Mouse (Mus musculus): ENCODE results near the gene Olfr585. TPM values are rescaled to one million over a fixed set of nuclear protein-coding genes. Genes with fewer than 3 reads are reported as not detected.

Gene Olfr585
- total RNA-seq (2014; rRNA removed) (not detected in 2 replicates), polyA plus RNA-seq (2015; fragmentation: Nextera tagmentation; extraction: Ambion mirVana) (not detected in 2 replicates)

DNA sequence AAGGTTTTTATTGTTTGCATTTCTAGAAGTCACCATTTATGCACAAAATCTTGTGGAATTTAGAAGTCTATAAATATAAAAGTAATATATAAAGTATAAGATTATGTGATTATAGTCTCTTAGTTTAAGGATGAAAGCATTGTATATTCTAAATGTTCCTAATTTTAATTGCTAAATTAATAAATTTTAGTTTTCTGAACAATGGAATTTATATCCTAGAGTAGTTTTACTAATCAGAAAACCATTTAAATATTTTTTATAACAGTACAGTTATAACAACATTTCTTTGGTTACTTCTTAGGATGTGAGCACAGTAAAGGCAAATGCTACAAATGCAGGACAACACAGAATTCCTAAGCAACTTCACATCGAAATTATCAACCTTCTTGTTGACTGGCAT is at the start of gene Olfr585:
TSS of gene Olfr585 (plus strand) at position 301 of the 400 bp plus-strand sequence.
- H3K27ac ChIP-seq (ENCODE audit: low read depth, low read length), result no peak within 1 kb of the TSS
- H3K4me1 ChIP-seq (ENCODE audit: insufficient read depth), result no peaks in the 10 kb centered on the region
- no peaks in the 10 kb centered on the region for H3K27me3 ChIP-seq (ENCODE audit: insufficient read depth, low read length)
- no peak within 1 kb of the TSS for H3K9ac ChIP-seq
- H3K36me3 ChIP-seq (ENCODE audit: insufficient read depth), result no peaks in the 10 kb centered on the region
- no peak within 1 kb of the TSS for H3K4me3 ChIP-seq (ENCODE audit: low read depth, low read length)
- no peak within 1 kb of the TSS for H3K4me2 ChIP-seq (ENCODE audit: low read depth)
- DNase-seq (no peak), ATAC-seq (no peak)
- H3K9me3 ChIP-seq (ENCODE audit: low read length), result no peaks in the 10 kb centered on the region
- WGBS, result 91% methylated on average over 1 of the region's 1 CpGs
- no peak for TF ChIP-seq CTCF (IDR thresholded peaks at IDR 0.05; ENCODE audit: low read depth)

DNA sequence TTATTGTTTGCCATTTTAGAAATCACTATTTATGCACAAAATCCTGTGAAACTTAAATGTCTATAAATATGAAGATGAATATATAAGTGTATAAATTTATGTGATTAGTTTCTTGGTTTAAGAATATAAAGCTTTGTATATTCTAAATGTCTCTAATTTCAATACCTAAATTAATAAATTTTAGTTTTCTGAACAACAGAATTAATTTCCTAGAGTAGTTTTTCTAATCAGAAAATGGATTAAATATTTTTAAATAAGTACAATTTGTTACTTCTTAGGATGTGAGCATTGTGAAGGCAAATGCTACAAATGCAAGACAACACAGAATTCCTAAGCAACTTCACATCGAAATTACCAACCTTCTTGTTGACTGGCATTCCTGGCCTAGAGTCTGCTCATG is 46.5 kb upstream of the Olfr585 start, which contains the start of gene Olfr583:
TSS of gene Olfr583 (plus strand) at position 301 of the 400 bp plus-strand sequence.
- TF ChIP-seq CTCF (IDR thresholded peaks at IDR 0.05; ENCODE audit: low read depth), result no peak
- H3K4me3 ChIP-seq (ENCODE audit: low read depth, low read length), result no peak within 1 kb of the TSS
- no peaks in the 10 kb centered on the region for H3K36me3 ChIP-seq (ENCODE audit: insufficient read depth)
- H3K27ac ChIP-seq (ENCODE audit: low read depth, low read length), result no peak within 1 kb of the TSS
- no peaks in the 10 kb centered on the region for H3K27me3 ChIP-seq (ENCODE audit: insufficient read depth, low read length)
- 96% methylated on average over 1 of the region's 1 CpGs for WGBS
- H3K9ac ChIP-seq, result no peak within 1 kb of the TSS
- H3K9me3 ChIP-seq (ENCODE audit: low read length), result no peaks in the 10 kb centered on the region
- H3K4me1 ChIP-seq (ENCODE audit: insufficient read depth), result no peaks in the 10 kb centered on the region
- ATAC-seq (no peak), DNase-seq (no peak)
- no peak within 1 kb of the TSS for H3K4me2 ChIP-seq (ENCODE audit: low read depth)

DNA sequence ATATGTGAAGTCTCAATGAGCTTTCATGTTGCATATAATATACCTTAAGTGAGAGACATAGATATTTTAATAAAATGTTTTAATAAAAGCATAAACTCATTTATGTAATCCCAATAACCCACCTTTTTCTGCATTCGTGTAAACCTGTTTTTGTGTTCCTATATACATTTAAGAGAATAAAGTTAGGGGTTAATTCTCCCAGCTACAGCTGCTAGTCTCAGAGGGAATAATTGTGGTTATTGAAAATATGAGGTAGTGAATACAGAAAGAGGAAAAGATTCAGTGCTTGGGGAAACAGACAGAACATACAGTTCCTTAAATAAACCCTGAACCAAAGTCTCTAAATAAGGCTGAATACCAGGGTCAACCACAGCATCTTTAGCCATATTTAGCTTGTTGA is 15.9 kb upstream of the Olfr585 start, which contains the start of gene Olfr584:
TSS of gene Olfr584 (plus strand) at position 301 of the 400 bp plus-strand sequence.
- Histone ChIP-seq H3K4me3 (ENCODE audit: low read depth, low read length) (no peak within 1 kb of the TSS), H3K36me3 (ENCODE audit: insufficient read depth) (no peaks in the 10 kb centered on the region), H3K9ac (no peak within 1 kb of the TSS), H3K27ac (ENCODE audit: low read depth, low read length) (no peak within 1 kb of the TSS), H3K4me2 (ENCODE audit: low read depth) (no peak within 1 kb of the TSS), H3K27me3 (ENCODE audit: insufficient read depth, low read length) (no peaks in the 10 kb centered on the region), H3K4me1 (ENCODE audit: insufficient read depth) (no peaks in the 10 kb centered on the region), H3K9me3 (ENCODE audit: low read length) (no peaks in the 10 kb centered on the region)
- WGBS, result 83% methylated on average over 1 of the region's 1 CpGs
- no peak for TF ChIP-seq CTCF (IDR thresholded peaks at IDR 0.05; ENCODE audit: low read depth)
- no peak for ATAC-seq
- no peak for DNase-seq

DNA sequence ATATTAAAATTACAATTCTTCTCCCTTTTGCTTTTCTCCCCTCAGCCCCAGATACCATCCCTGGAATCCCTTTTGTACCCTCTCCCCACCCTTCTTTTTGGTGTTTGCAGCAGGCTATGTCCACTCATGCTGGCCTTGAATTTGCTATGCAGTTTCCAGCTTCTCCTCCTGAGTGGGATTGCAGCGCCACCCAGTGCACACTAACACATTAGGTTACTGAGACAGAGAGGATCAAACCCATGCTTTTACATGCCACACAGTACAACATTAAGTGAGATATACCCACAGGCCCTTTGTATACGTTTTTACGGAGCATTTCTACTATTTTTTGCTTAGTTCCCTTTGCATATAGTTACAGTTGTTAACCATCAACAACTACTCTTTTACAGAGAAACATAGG is 21.9 kb downstream of the Olfr585 start:
- ATAC-seq (no peak), DNase-seq (no peak)
- Histone ChIP-seq H3K4me1 (ENCODE audit: insufficient read depth) (no peaks in the 10 kb centered on the region), H3K4me2 (ENCODE audit: low read depth) (no peak overlapping the region), H3K36me3 (ENCODE audit: insufficient read depth) (no peaks in the 10 kb centered on the region), H3K4me3 (ENCODE audit: low read depth, low read length) (no peak overlapping the region), H3K9me3 (ENCODE audit: low read length) (no peaks in the 10 kb centered on the region), H3K27me3 (ENCODE audit: insufficient read depth, low read length) (no peaks in the 10 kb centered on the region), H3K27ac (ENCODE audit: low read depth, low read length) (no peak overlapping the region), H3K9ac (no peak overlapping the region)
- peak; percentile 46 for TF ChIP-seq CTCF (IDR thresholded peaks at IDR 0.05; ENCODE audit: low read depth)
- WGBS, result 51% methylated on average over 3 of the region's 3 CpGs

DNA sequence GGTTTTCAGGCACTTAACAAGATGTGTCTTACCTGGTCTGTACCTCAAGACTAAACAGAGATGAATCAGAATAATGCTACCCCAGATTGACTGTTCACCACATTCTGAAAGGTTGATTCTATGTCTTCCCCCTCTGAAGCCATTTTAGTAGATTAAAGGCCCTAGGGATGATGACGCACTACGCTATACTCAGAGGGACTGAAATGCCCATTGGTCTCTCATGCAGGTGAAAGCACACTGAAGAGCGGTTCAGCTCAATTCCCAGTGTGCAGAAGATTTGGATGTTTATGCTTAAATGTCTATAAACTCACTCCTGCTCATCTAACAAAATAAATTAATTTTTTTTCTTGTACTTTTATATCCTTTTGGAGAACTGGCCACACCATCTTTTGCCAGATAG is 28.0 kb downstream of the Olfr585 start, which contains the start of gene Olfr586:
TSS of gene Olfr586 (minus strand) at position 101 of the 400 bp plus-strand sequence.
- Histone ChIP-seq H3K9ac (no peak within 1 kb of the TSS), H3K4me2 (ENCODE audit: low read depth) (no peak within 1 kb of the TSS), H3K4me3 (ENCODE audit: low read depth, low read length) (no peak within 1 kb of the TSS), H3K27me3 (ENCODE audit: insufficient read depth, low read length) (no peaks in the 10 kb centered on the region), H3K36me3 (ENCODE audit: insufficient read depth) (no peaks in the 10 kb centered on the region), H3K9me3 (ENCODE audit: low read length) (no peaks in the 10 kb centered on the region), H3K27ac (ENCODE audit: low read depth, low read length) (no peak within 1 kb of the TSS), H3K4me1 (ENCODE audit: insufficient read depth) (no peaks in the 10 kb centered on the region)
- ATAC-seq, result no peak
- no peak for TF ChIP-seq CTCF (IDR thresholded peaks at IDR 0.05; ENCODE audit: low read depth)
- DNase-seq, result no peak
- WGBS, result 96% methylated on average over 3 of the region's 3 CpGs

DNA sequence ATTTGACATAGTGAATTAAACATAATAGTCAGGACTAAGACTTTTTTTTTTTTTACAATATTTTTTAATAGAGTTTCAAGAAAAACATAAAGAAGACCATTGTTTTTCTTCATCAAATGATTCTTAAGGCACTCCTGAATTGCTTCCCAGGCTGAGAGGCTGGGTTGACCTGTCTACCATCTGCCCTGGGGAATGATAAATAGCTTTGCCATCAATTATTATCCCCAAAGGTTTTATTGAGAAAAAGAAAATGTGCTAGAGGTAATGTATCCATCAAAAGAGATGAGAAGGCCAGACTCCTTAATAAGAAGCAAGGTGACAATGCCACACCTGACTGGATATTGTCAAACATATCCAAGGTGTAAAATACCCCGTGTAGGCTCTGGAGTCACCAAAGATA is 43.1 kb downstream of the Olfr585 start, which contains the start of gene Olfr588-ps1:
TSS of gene Olfr588-ps1 (plus strand) at position 301 of the 400 bp plus-strand sequence.
- Histone ChIP-seq H3K27me3 (ENCODE audit: insufficient read depth, low read length) (no peaks in the 10 kb centered on the region), H3K4me2 (ENCODE audit: low read depth) (no peak within 1 kb of the TSS), H3K36me3 (ENCODE audit: insufficient read depth) (no peaks in the 10 kb centered on the region), H3K9ac (no peak within 1 kb of the TSS), H3K9me3 (ENCODE audit: low read length) (no peaks in the 10 kb centered on the region), H3K27ac (ENCODE audit: low read depth, low read length) (no peak within 1 kb of the TSS), H3K4me3 (ENCODE audit: low read depth, low read length) (no peak within 1 kb of the TSS), H3K4me1 (ENCODE audit: insufficient read depth) (no peaks in the 10 kb centered on the region)
- no peak for ATAC-seq
- no peak for DNase-seq
- WGBS, result 78% methylated on average over 1 of the region's 1 CpGs
- no peak for TF ChIP-seq CTCF (IDR thresholded peaks at IDR 0.05; ENCODE audit: low read depth)

Other genes with a start within 250 kb of the Olfr585 start
- not detected in 2 replicates for gene Olfr566, start 239.0 kb upstream of the Olfr585 start, total RNA-seq (2014; rRNA removed)
- gene Olfr566, start 239.0 kb upstream of the Olfr585 start, polyA plus RNA-seq (2015; fragmentation: Nextera tagmentation; extraction: Ambion mirVana), result not detected in 2 replicates
- not detected in 2 replicates for gene Olfr568, start 220.6 kb upstream of the Olfr585 start, total RNA-seq (2014; rRNA removed)
- gene Olfr568, start 220.6 kb upstream of the Olfr585 start, polyA plus RNA-seq (2015; fragmentation: Nextera tagmentation; extraction: Ambion mirVana), result not detected in 2 replicates
- gene Olfr569, start 206.8 kb upstream of the Olfr585 start, total RNA-seq (2014; rRNA removed), result not detected in 2 replicates
- gene Olfr569, start 206.8 kb upstream of the Olfr585 start, polyA plus RNA-seq (2015; fragmentation: Nextera tagmentation; extraction: Ambion mirVana), result not detected in 2 replicates
- not detected in 2 replicates for gene Olfr570, start 203.1 kb upstream of the Olfr585 start, total RNA-seq (2014; rRNA removed)
- gene Olfr570, start 203.1 kb upstream of the Olfr585 start, polyA plus RNA-seq (2015; fragmentation: Nextera tagmentation; extraction: Ambion mirVana), result 0.23 TPM in 1 of 2 replicates, not detected in the other
- not detected in 2 replicates for gene Olfr571, start 180.2 kb upstream of the Olfr585 start, total RNA-seq (2014; rRNA removed)
- gene Olfr571, start 180.2 kb upstream of the Olfr585 start, polyA plus RNA-seq (2015; fragmentation: Nextera tagmentation; extraction: Ambion mirVana), result not detected in 2 replicates
- gene Olfr572, start 173.3 kb upstream of the Olfr585 start, total RNA-seq (2014; rRNA removed), result not detected in 2 replicates
- not detected in 2 replicates for gene Olfr572, start 173.3 kb upstream of the Olfr585 start, polyA plus RNA-seq (2015; fragmentation: Nextera tagmentation; extraction: Ambion mirVana)
- gene Olfr573-ps1, start 155.1 kb upstream of the Olfr585 start, total RNA-seq (2014; rRNA removed), result not detected in 2 replicates
- not detected in 2 replicates for gene Olfr573-ps1, start 155.1 kb upstream of the Olfr585 start, polyA plus RNA-seq (2015; fragmentation: Nextera tagmentation; extraction: Ambion mirVana)
- gene Olfr574, start 149.3 kb upstream of the Olfr585 start, total RNA-seq (2014; rRNA removed), result not detected in 2 replicates
- not detected in 2 replicates for gene Olfr574, start 149.3 kb upstream of the Olfr585 start, polyA plus RNA-seq (2015; fragmentation: Nextera tagmentation; extraction: Ambion mirVana)
- not detected in 2 replicates for gene Olfr575, start 138.9 kb upstream of the Olfr585 start, total RNA-seq (2014; rRNA removed)
- not detected in 2 replicates for gene Olfr575, start 138.9 kb upstream of the Olfr585 start, polyA plus RNA-seq (2015; fragmentation: Nextera tagmentation; extraction: Ambion mirVana)
- gene Olfr576, start 135.1 kb upstream of the Olfr585 start, total RNA-seq (2014; rRNA removed), result not detected in 2 replicates
- not detected in 2 replicates for gene Olfr576, start 135.1 kb upstream of the Olfr585 start, polyA plus RNA-seq (2015; fragmentation: Nextera tagmentation; extraction: Ambion mirVana)
- not detected in 2 replicates for gene Olfr577, start 121.8 kb upstream of the Olfr585 start, total RNA-seq (2014; rRNA removed)
- not detected in 2 replicates for gene Olfr577, start 121.8 kb upstream of the Olfr585 start, polyA plus RNA-seq (2015; fragmentation: Nextera tagmentation; extraction: Ambion mirVana)
- not detected in 2 replicates for gene Olfr578, start 108.4 kb upstream of the Olfr585 start, total RNA-seq (2014; rRNA removed)
- not detected in 2 replicates for gene Olfr578, start 108.4 kb upstream of the Olfr585 start, polyA plus RNA-seq (2015; fragmentation: Nextera tagmentation; extraction: Ambion mirVana)
- not detected in 2 replicates for gene Olfr582, start 59.7 kb upstream of the Olfr585 start, total RNA-seq (2014; rRNA removed)
- not detected in 2 replicates for gene Olfr582, start 59.7 kb upstream of the Olfr585 start, polyA plus RNA-seq (2015; fragmentation: Nextera tagmentation; extraction: Ambion mirVana)
- not detected in 2 replicates for gene Olfr583, start 46.4 kb upstream of the Olfr585 start, total RNA-seq (2014; rRNA removed)
- not detected in 2 replicates for gene Olfr583, start 46.4 kb upstream of the Olfr585 start, polyA plus RNA-seq (2015; fragmentation: Nextera tagmentation; extraction: Ambion mirVana)
- not detected in 2 replicates for gene Olfr584, start 15.8 kb upstream of the Olfr585 start, total RNA-seq (2014; rRNA removed)
- not detected in 2 replicates for gene Olfr584, start 15.8 kb upstream of the Olfr585 start, polyA plus RNA-seq (2015; fragmentation: Nextera tagmentation; extraction: Ambion mirVana)
- not detected in 2 replicates for gene Olfr586, start 27.9 kb downstream of the Olfr585 start, total RNA-seq (2014; rRNA removed)
- gene Olfr586, start 27.9 kb downstream of the Olfr585 start, polyA plus RNA-seq (2015; fragmentation: Nextera tagmentation; extraction: Ambion mirVana), result not detected in 2 replicates
- gene Olfr588-ps1, start 43.2 kb downstream of the Olfr585 start, total RNA-seq (2014; rRNA removed), result not detected in 2 replicates
- gene Olfr588-ps1, start 43.2 kb downstream of the Olfr585 start, polyA plus RNA-seq (2015; fragmentation: Nextera tagmentation; extraction: Ambion mirVana), result not detected in 2 replicates
- not detected in 2 replicates for gene Olfr589, start 58.6 kb downstream of the Olfr585 start, total RNA-seq (2014; rRNA removed)
- not detected in 2 replicates for gene Olfr589, start 58.6 kb downstream of the Olfr585 start, polyA plus RNA-seq (2015; fragmentation: Nextera tagmentation; extraction: Ambion mirVana)
- gene Olfr591, start 80.6 kb downstream of the Olfr585 start, total RNA-seq (2014; rRNA removed), result not detected in 2 replicates
- not detected in 2 replicates for gene Olfr591, start 80.6 kb downstream of the Olfr585 start, polyA plus RNA-seq (2015; fragmentation: Nextera tagmentation; extraction: Ambion mirVana)
- gene Olfr592, start 87.1 kb downstream of the Olfr585 start, total RNA-seq (2014; rRNA removed), result not detected in 2 replicates
- gene Olfr592, start 87.1 kb downstream of the Olfr585 start, polyA plus RNA-seq (2015; fragmentation: Nextera tagmentation; extraction: Ambion mirVana), result not detected in 2 replicates
- not detected in 2 replicates for gene Olfr593, start 114.1 kb downstream of the Olfr585 start, total RNA-seq (2014; rRNA removed)
- not detected in 2 replicates for gene Olfr593, start 114.1 kb downstream of the Olfr585 start, polyA plus RNA-seq (2015; fragmentation: Nextera tagmentation; extraction: Ambion mirVana)
- not detected in 2 replicates for gene Olfr594, start 119.3 kb downstream of the Olfr585 start, total RNA-seq (2014; rRNA removed)
- not detected in 2 replicates for gene Olfr594, start 119.3 kb downstream of the Olfr585 start, polyA plus RNA-seq (2015; fragmentation: Nextera tagmentation; extraction: Ambion mirVana)
- not detected in 2 replicates for gene Usp17ld, start 154.8 kb downstream of the Olfr585 start, total RNA-seq (2014; rRNA removed)
- gene Usp17ld, start 154.8 kb downstream of the Olfr585 start, polyA plus RNA-seq (2015; fragmentation: Nextera tagmentation; extraction: Ambion mirVana), result not detected in 2 replicates
- gene Olfr596, start 207.9 kb downstream of the Olfr585 start, total RNA-seq (2014; rRNA removed), result not detected in 2 replicates
- not detected in 2 replicates for gene Olfr596, start 207.9 kb downstream of the Olfr585 start, polyA plus RNA-seq (2015; fragmentation: Nextera tagmentation; extraction: Ambion mirVana)
- 0.24 TPM in 1 of 2 replicates, not detected in the other for gene Olfr597, start 218.6 kb downstream of the Olfr585 start, total RNA-seq (2014; rRNA removed)
- gene Olfr597, start 218.6 kb downstream of the Olfr585 start, polyA plus RNA-seq (2015; fragmentation: Nextera tagmentation; extraction: Ambion mirVana), result not detected in 2 replicates
- gene Olfr598, start 225.8 kb downstream of the Olfr585 start, total RNA-seq (2014; rRNA removed), result not detected in 2 replicates
- not detected in 2 replicates for gene Olfr598, start 225.8 kb downstream of the Olfr585 start, polyA plus RNA-seq (2015; fragmentation: Nextera tagmentation; extraction: Ambion mirVana)
- not detected in 2 replicates for gene Olfr599, start 238.2 kb downstream of the Olfr585 start, total RNA-seq (2014; rRNA removed)
- not detected in 2 replicates for gene Olfr599, start 238.2 kb downstream of the Olfr585 start, polyA plus RNA-seq (2015; fragmentation: Nextera tagmentation; extraction: Ambion mirVana)

Data from forebrain, postnatal 0 days (tissue).